Mouse (Mus musculus): Measurements from ENCODE around the gene Myl4. TPM values are rescaled to one million over a fixed set of nuclear protein-coding genes. Genes with fewer than 3 reads are reported as not detected.
"Not testable (repeated sequence)": the region's sequence is repeated elsewhere in the genome, so short reads cannot be mapped to it uniquely, and the experiment has no call there.

The Myl4 gene
- polyA plus RNA-seq (2015; fragmentation: Nextera tagmentation; extraction: Ambion mirVana): 8.5 and 20.8 TPM in 2 replicates

DNA sequence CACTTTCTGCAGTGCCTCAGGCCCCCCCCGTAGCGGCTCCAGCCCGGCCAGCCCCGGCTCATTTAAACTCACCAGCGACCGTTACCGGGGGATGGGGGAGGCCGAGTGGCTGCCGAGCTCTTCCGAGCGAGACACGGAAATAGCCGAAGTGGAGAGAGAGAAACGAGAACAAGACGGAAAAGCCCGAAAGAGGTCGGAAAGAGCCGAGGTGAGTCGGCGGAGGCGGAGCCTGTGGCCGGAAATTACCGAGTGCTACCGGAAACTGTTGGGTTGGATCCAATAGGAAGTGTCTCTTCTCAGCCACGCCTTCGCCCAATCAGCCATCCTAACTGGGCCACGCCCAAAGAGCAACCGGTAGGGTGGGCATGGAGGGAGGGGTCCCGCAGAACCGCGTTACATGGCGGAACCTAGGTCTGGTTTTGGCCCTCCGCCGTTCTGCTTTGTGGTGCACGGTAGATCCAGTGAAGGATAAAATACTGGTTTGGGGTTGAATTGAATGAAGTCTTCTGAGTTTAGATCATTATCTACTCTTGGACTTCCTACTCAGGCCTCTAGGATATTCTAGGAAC, at the start of gene Myl4, which contains the start of gene Cdc27:
Myl4 (plus strand) TSS at position 258 of the 569 bp plus-strand sequence.
Cdc27 (minus strand) TSS at position 215 of the 569 bp plus-strand sequence.
- H3K36me3 ChIP-seq: no peaks in the 10 kb centered on the region
- H3K27me3 ChIP-seq: no peaks in the 10 kb centered on the region
- ATAC-seq (ENCODE audit: low read depth): peak; percentile 96
- peak within 1 kb of the TSS; percentile 98 for H3K4me3 ChIP-seq
- peak within 1 kb of the TSS; percentile 100 for H3K9ac ChIP-seq
- H3K4me1 ChIP-seq (replicated peaks): peaks cover 31% of the 10 kb centered on the region
- H3K27ac ChIP-seq (replicated peaks): peak within 1 kb of the TSS; percentile 94
- WGBS: under 1% methylated on average over 35 of the region's 35 CpGs
- peak within 1 kb of the TSS; percentile 77 for H3K4me2 ChIP-seq
- no peaks in the 10 kb centered on the region for H3K9me3 ChIP-seq

- ATAC-seq (ENCODE audit: low read depth): no peak
- Histone ChIP-seq H3K4me1 (replicated peaks) (no peaks in the 10 kb centered on the region), H3K4me3 (no peak overlapping the region), H3K36me3 (peaks cover 83% of the 10 kb centered on the region), H3K27me3 (no peaks in the 10 kb centered on the region), H3K9me3 (no peaks in the 10 kb centered on the region), H3K27ac (replicated peaks) (no peak overlapping the region), H3K4me2 (no peak overlapping the region), H3K9ac (no peak overlapping the region)
- 82% methylated on average over 4 of the region's 4 CpGs for WGBS
These were observed 42.0 kb upstream of the Myl4 start for GRCm38 (mm10) chr11:104508455-104508854.

DNA sequence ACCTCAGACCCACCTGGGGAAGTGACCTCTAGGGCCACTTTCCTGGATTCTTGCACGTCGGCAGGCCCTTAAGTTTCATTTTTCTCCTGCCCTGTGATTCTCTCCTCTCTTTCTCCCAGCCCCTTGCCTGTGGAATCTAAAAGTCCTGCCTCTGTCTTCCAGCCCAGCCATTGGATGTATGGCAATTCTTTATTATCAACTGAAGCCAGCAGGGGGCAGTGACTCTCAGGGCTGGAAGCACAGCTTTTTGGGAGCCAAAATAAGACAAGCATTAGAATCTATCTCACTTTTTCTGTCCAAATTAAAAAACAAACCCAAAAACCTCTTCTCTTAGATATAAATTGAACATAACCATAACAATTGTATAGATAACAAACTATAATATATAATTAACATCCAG, 39.9 kb upstream of the Myl4 start:
- H3K9ac ChIP-seq: no peak overlapping the region
- WGBS: 91% methylated on average over 2 of the region's 2 CpGs
- no peaks in the 10 kb centered on the region for H3K4me1 ChIP-seq (replicated peaks)
- H3K9me3 ChIP-seq: no peaks in the 10 kb centered on the region
- ATAC-seq (ENCODE audit: low read depth): no peak
- H3K27ac ChIP-seq (replicated peaks): no peak overlapping the region
- no peaks in the 10 kb centered on the region for H3K27me3 ChIP-seq
- H3K4me3 ChIP-seq: no peak overlapping the region
- no peak overlapping the region for H3K4me2 ChIP-seq
- H3K36me3 ChIP-seq: peaks cover 90% of the 10 kb centered on the region

DNA sequence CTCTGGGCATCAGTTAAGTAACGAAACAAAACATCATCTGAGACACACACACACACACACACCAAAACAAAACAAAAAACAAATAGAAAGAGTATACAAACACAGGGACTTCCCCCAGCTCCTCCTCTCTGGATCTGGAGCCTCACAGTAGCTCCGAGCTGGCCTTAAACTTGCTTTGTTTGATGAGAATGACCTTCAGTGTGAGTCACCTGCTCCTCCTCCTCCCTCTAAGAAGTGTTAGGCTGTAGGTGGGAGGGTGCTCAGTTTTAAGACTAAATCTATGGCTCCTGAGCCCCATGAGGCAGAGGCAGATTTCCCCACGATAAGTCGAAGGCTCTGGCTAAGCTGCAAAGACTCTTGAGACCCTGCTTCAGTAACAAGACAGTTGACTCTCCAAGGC, 38.0 kb upstream of the Myl4 start:
- no peaks in the 10 kb centered on the region for H3K27me3 ChIP-seq
- H3K36me3 ChIP-seq: peaks cover 90% of the 10 kb centered on the region
- no peaks in the 10 kb centered on the region for H3K4me1 ChIP-seq (replicated peaks)
- no peak overlapping the region for H3K4me3 ChIP-seq
- no peak overlapping the region for H3K4me2 ChIP-seq
- H3K9me3 ChIP-seq: no peaks in the 10 kb centered on the region
- no peak overlapping the region for H3K9ac ChIP-seq
- no peak overlapping the region for H3K27ac ChIP-seq (replicated peaks)
- no peak for ATAC-seq (ENCODE audit: low read depth)
- WGBS: 92% methylated on average over 4 of the region's 4 CpGs

GRCm38 (mm10) chr11:104525935-104526334, 24.5 kb upstream of the Myl4 start:
- no peaks in the 10 kb centered on the region for H3K9me3 ChIP-seq
- 96% methylated on average over 6 of the region's 6 CpGs for WGBS
- ATAC-seq (ENCODE audit: low read depth): no peak
- no peaks in the 10 kb centered on the region for H3K27me3 ChIP-seq
- H3K4me3 ChIP-seq: no peak overlapping the region
- no peaks in the 10 kb centered on the region for H3K4me1 ChIP-seq (replicated peaks)
- peaks cover 75% of the 10 kb centered on the region for H3K36me3 ChIP-seq
- no peak overlapping the region for H3K4me2 ChIP-seq
- no peak overlapping the region for H3K27ac ChIP-seq (replicated peaks)
- H3K9ac ChIP-seq: no peak overlapping the region

- ATAC-seq (ENCODE audit: low read depth): no peak
- Histone ChIP-seq H3K27me3 (no peaks in the 10 kb centered on the region), H3K4me1 (replicated peaks) (no peaks in the 10 kb centered on the region), H3K4me3 (no peak overlapping the region), H3K27ac (replicated peaks) (no peak overlapping the region), H3K9ac (no peak overlapping the region), H3K9me3 (no peaks in the 10 kb centered on the region), H3K36me3 (peaks cover 32% of the 10 kb centered on the region), H3K4me2 (no peak overlapping the region)
- WGBS: 91% methylated on average over 2 of the region's 2 CpGs
These were observed 13.6 kb upstream of the Myl4 start for GRCm38 (mm10) chr11:104536843-104537242.

DNA sequence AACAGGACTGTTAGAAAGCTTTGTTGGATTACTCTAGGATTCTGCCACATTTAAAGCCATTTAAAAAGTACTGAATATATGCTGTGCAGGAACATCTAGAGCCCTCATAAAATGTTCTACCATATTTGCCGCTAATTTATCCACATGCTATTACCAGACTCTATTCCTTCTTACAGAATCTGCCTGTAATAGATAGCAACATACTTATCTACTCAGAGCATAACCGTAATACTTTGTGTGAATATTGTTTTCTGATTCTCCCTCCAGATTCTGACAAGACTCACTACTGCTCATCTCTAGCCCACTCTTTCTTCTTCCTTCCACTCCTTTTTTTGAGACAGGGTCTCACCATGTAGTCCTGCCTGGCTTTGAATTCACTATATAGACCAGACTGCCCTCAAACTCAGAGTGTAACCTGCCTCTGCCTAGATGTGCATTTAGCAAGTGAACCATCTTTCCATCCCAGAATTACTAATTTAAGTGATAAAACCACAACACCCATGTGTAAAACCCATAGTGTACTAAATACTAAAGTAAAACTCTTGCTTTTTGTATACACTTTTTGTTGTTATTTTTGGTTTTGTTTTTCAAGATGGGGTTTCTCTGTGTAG, 12.4 kb upstream of the Myl4 start:
- peaks cover 20% of the 10 kb centered on the region for H3K36me3 ChIP-seq
- WGBS: 96% methylated on average over 2 of the region's 2 CpGs
- no peaks in the 10 kb centered on the region for H3K9me3 ChIP-seq
- no peaks in the 10 kb centered on the region for H3K4me1 ChIP-seq (replicated peaks)
- no peak for ATAC-seq (ENCODE audit: low read depth)
- no peak overlapping the region for H3K27ac ChIP-seq (replicated peaks)
- H3K27me3 ChIP-seq: no peaks in the 10 kb centered on the region
- H3K4me3 ChIP-seq: no peak overlapping the region
- H3K4me2 ChIP-seq: no peak overlapping the region
- no peak overlapping the region for H3K9ac ChIP-seq

DNA sequence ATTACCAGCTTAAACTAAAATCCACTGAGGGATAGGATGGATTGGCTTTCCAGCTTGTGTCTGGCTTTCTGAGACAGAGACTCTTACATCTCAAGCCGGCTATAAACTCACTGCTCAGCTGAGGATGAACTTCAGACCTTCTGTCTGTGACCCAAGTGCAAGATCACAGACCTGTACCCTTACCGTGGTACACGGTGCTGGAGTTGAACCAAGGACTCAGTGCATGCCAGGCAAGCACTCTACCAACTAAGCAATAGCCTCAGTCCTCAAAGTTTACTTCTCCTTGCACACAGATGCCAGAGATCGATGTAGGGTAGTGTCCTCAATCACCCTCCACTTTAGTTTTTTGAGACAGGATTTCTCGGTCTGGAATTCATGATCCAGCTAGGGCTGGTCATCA, 10.7 kb upstream of the Myl4 start:
- 95% methylated on average over 5 of the region's 5 CpGs for WGBS
- Histone ChIP-seq H3K4me2 (no peak overlapping the region), H3K4me1 (replicated peaks) (peaks cover 3% of the 10 kb centered on the region; the same call in 1 of the 2 replicates), H3K27me3 (no peaks in the 10 kb centered on the region), H3K4me3 (no peak overlapping the region), H3K36me3 (peaks cover 4% of the 10 kb centered on the region; the same call in 1 of the 2 replicates), H3K27ac (replicated peaks) (no peak overlapping the region), H3K9ac (no peak overlapping the region), H3K9me3 (no peaks in the 10 kb centered on the region)
- no peak for ATAC-seq (ENCODE audit: low read depth)

DNA sequence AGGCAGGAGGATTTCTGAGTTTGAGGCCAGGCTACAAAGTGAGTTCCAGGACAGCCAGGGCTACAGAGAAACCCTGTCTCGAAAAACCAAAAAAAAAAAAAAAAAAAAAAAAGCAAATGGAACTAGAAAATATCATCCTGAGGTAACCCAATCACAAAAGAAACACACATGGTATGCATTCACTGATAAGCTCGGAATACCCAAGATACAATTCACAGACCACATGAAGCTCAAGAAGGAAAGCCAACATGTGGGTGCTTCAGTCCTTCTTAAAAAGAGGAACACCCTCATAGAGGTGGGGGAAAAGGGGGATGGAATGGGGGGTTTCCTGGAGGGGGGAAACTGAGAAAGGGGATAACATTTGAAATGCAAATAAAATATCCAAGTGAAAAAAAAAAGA, 7.1 kb upstream of the Myl4 start:
- not testable (repeated sequence) for H3K27me3 ChIP-seq; H3K9me3 ChIP-seq; ATAC-seq (ENCODE audit: low read depth); H3K9ac ChIP-seq; H3K4me2 ChIP-seq; H3K36me3 ChIP-seq; H3K4me3 ChIP-seq; H3K27ac ChIP-seq (replicated peaks)
- 93% methylated on average over 2 of the region's 2 CpGs for WGBS
- peaks cover 23% of the 10 kb centered on the region for H3K4me1 ChIP-seq (replicated peaks)

DNA sequence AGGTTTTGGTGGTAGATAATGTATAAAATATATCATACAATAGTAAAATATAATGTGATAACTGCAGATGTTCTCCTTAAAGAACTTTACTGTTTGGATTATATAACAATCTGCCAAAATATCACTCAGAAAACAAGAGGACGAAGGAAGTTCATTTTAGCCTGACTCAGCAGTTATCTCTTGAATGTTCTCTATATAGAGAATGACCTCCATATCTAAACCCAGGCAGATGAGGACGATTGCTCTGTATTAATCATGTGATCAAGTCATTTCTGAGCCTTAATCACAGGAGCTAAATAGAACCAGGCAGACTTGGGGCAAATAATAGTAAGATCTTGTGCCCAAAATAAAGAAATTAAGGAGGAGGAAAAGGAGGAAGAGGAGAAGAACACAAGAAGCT, 6.0 kb upstream of the Myl4 start:
- WGBS: 83% methylated on average over 2 of the region's 2 CpGs
- H3K9me3 ChIP-seq: no peaks in the 10 kb centered on the region
- no peak overlapping the region for H3K27ac ChIP-seq (replicated peaks)

GRCm38 (mm10) chr11:104547502-104547901, 3.0 kb upstream of the Myl4 start:
- no peak for ATAC-seq (ENCODE audit: low read depth)
- H3K4me3 ChIP-seq: no peak overlapping the region
- H3K27me3 ChIP-seq: no peaks in the 10 kb centered on the region
- no peak overlapping the region for H3K27ac ChIP-seq (replicated peaks)
- no peaks in the 10 kb centered on the region for H3K36me3 ChIP-seq
- peaks cover 37% of the 10 kb centered on the region for H3K4me1 ChIP-seq (replicated peaks)
- 95% methylated on average over 3 of the region's 3 CpGs for WGBS
- H3K9me3 ChIP-seq: no peaks in the 10 kb centered on the region
- H3K9ac ChIP-seq: no peak overlapping the region
- H3K4me2 ChIP-seq: no peak overlapping the region

More for the DNA sequence above, 6.0 kb upstream of the Myl4 start:
- Histone ChIP-seq H3K4me3 (no peak overlapping the region), H3K27me3 (no peaks in the 10 kb centered on the region), H3K36me3 (peaks cover 4% of the 10 kb centered on the region; the same call in 1 of the 2 replicates), H3K4me2 (no peak overlapping the region), H3K4me1 (replicated peaks) (peaks cover 33% of the 10 kb centered on the region), H3K9ac (no peak overlapping the region)
- no peak for ATAC-seq (ENCODE audit: low read depth)

DNA sequence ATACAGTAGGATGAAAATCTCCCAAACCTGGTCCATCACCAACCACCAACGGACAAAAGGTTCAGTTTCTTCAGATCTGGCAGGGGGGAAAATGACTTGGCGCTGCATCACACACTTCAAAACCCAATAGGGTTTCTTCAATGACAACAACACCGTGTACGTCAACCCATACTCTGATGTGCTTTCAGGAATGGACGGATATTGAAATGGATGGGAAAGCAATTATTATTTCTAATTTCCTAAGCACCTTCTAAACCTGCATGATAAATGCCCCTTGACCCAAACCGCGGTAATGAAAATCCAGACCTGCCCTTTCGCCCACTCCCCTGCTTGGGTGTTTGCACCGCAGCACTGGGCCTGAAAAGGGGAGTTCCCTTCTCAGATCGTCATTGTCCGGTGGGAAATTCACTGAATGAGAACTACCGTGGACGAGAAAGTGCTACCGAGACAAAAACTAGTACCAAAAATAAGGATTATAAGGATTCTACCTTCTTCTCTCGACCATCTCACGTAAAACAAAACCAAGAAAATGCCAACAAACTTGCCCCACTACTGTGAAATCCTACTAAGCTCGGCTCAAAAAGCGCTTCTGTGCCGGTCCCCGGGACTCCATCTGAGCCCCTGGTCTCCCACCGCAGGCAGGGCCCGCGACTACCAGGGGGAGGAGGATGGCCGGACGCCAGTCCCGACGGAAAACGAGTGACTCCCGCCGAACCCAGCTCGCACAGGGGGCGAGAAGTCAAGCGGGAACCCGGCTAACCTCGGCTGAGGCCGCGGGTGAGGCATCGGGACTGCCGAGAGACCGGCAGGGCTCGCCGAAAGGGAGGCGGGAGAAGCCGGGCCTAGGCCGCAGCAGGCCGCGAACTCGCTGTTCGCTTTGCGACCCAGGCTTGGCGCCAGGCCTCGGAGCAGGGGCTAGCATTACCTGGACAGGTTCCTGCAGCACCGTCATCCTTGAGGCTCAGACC, 741 bp upstream of the Myl4 start:
- no peaks in the 10 kb centered on the region for H3K27me3 ChIP-seq
- H3K4me3 ChIP-seq: peak overlapping the region; percentile 98
- H3K4me2 ChIP-seq: peak overlapping the region; percentile 77
- H3K4me1 ChIP-seq (replicated peaks): peaks cover 35% of the 10 kb centered on the region
- under 1% methylated on average over 53 of the region's 53 CpGs for WGBS
- H3K27ac ChIP-seq (replicated peaks): peak overlapping the region; percentile 94
- no peaks in the 10 kb centered on the region for H3K36me3 ChIP-seq
- peak overlapping the region; percentile 100 for H3K9ac ChIP-seq
- ATAC-seq (ENCODE audit: low read depth): peak; percentile 80
- H3K9me3 ChIP-seq: no peaks in the 10 kb centered on the region

Measured in neural tube, embryonic 13.5 days (tissue).